Mouse (Mus musculus) CH12.LX (cell line): ENCODE measurements at regions not wholly inside any gene's neighbourhood (a gene's known extent, or its start where the extent isn't known, plus 50 kb on each side); places are given as distances from the start of the nearest gene placed in this dataset.
"Not testable (repeated sequence)": the region's sequence is repeated elsewhere in the genome, so short reads cannot be mapped to it uniquely, and the experiment has no call there.

ENCODE experiments used
- CTCF ChIP-seq, 2 experiments: IDR thresholded peaks in 1 of 2; conservative IDR thresholded peaks in 1 of 2; 2 replicates each; pipeline ENCODE4 v1.5.1; 2011 to 2012; ENCODE audit warnings: low read depth in 2 of 2, low read length in 2 of 2, improper control_type of control experiment in 1 of 2, inconsistent platforms in 1 of 2, mild to moderate bottlenecking in 1 of 2, moderate library complexity in 1 of 2
- ELF1 ChIP-seq: IDR thresholded peaks from 2 replicates; pipeline ENCODE4 v1.6.1; 2014; ENCODE audit warnings: low read depth, mild to moderate bottlenecking, inconsistent platforms, low read length, improper control_type of control experiment
- MAX ChIP-seq: IDR thresholded peaks from 2 replicates; pipeline ENCODE4 v1.6.1; 2011; ENCODE audit warnings: low read length, improper control_type of control experiment
- MEF2A ChIP-seq: IDR thresholded peaks from 2 replicates; pipeline ENCODE4 v1.6.1; 2014; ENCODE audit warnings: low read depth, mild to moderate bottlenecking, inconsistent platforms, low read length, improper control_type of control experiment, borderline replicate concordance
- NELFE ChIP-seq: IDR thresholded peaks from 2 replicates; pipeline ENCODE4 v1.6.1; 2011; ENCODE audit warnings: low read depth, low read length, improper control_type of control experiment
- POLR2A ChIP-seq: IDR thresholded peaks from 2 replicates; pipeline ENCODE4 v1.6.1; 2011; ENCODE audit warnings: low read depth, mild to moderate bottlenecking, improper control_type of control experiment, low read length
- RAD21 ChIP-seq: IDR thresholded peaks from 2 replicates; pipeline ENCODE4 v1.6.1; 2011; ENCODE audit warnings: low read depth, mild to moderate bottlenecking, low read length, improper control_type of control experiment, moderate library complexity
- USF2 ChIP-seq: conservative IDR thresholded peaks from 2 replicates; pipeline ENCODE4 v1.6.1; 2011; ENCODE audit warnings: low read depth, low read length, improper control_type of control experiment
- ZC3H11A ChIP-seq: IDR thresholded peaks from 2 replicates; pipeline ENCODE4 v1.6.1; 2012; ENCODE audit warnings: low read depth, mild to moderate bottlenecking, inconsistent platforms, low read length, improper control_type of control experiment
- ZKSCAN1 ChIP-seq: IDR thresholded peaks from 2 replicates; pipeline ENCODE4 v1.6.1; 2012; ENCODE audit warnings: low read depth, inconsistent platforms, low read length, improper control_type of control experiment, borderline replicate concordance
- ZNF384 ChIP-seq: IDR thresholded peaks from 2 replicates; pipeline ENCODE4 v1.6.1; 2012; ENCODE audit warnings: low read depth, low read length, improper control_type of control experiment, inconsistent platforms

DNA sequence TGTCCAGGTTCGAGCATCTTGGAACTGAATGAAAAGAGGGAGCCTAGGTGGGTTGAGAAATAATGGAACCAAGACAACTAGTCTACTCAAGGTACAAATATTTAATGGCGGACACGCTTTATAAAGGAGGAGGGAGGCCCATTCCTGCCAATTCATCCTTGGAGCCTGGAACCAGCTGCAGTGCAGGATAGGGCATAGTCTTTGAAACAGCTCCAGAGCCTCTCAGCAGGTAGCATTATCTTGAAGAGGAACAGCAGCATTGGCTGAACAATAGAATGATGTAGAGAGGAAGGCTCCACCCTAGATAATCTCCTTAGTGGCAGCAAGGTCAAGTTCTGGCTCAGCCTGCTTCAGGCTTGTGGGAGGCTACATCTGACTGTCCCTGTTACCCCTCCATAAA, 361.0 kb downstream of the Kcnh5 start:
- not testable (repeated sequence) for TF ChIP-seq ELF1; CTCF (conservative IDR thresholded peaks at IDR 0.05 in 1 of 2, IDR thresholded peaks at IDR 0.05 in 1 of 2; ENCODE audit: low read depth in 2 of 2, low read length in 2 of 2); POLR2A; ZC3H11A; ZNF384; RAD21; ZKSCAN1; NELFE; MAX; MEF2A; USF2
